Mouse (Mus musculus): ENCODE results near the gene Csf2rb2. TPM values are rescaled to one million over a fixed set of nuclear protein-coding genes. Genes with fewer than 3 reads are reported as not detected.
"Not testable (repeated sequence)": the region's sequence is repeated elsewhere in the genome, so short reads cannot be mapped to it uniquely, and the experiment has no call there.

Gene Csf2rb2
- total RNA-seq, 2 experiments from 2014 or later = 0.64 to 0.72 TPM

- DNase-seq (ENCODE audit: low spot score in 2 of 2) = no peak
- intact Hi-C loops (cut with DNase I) = no loop called here
Observed at GRCm38 (mm10) chr15:78263286-78263685, 42.2 kb downstream of the Csf2rb2 start.

- intact Hi-C loops (cut with DNase I) = no loop called here
- DNase-seq (ENCODE audit: low spot score in 2 of 2) = no peak
Observed at GRCm38 (mm10) chr15:78260668-78261333, 44.7 kb downstream of the Csf2rb2 start.

GRCm38 (mm10) chr15:78258246-78258865 lies 47.2 kb downstream of the Csf2rb2 start:
- peak in 1 of 2 experiments; percentile 30 for DNase-seq (ENCODE audit: low spot score in 2 of 2)
- intact Hi-C loops (cut with DNase I) = loop anchor here (5.0 kb wide), 1 partner anchor 164 kb away; no protein-coding TSS in a partner anchor

GRCm38 (mm10) chr15:78257326-78258050 lies 48.0 kb downstream of the Csf2rb2 start:
- intact Hi-C loops (cut with DNase I) = loop anchor here (1.0 to 5.0 kb wide), 3 partner anchors 63 to 165 kb away; no protein-coding TSS in a partner anchor
- peak; percentile 76 for DNase-seq (ENCODE audit: low spot score in 2 of 2)

- intact Hi-C loops (cut with DNase I) = loop anchor here (1.0 to 5.0 kb wide), 3 partner anchors 64 to 166 kb away; no protein-coding TSS in a partner anchor
- DNase-seq (ENCODE audit: low spot score in 2 of 2) = not testable (repeated sequence)
Observed at GRCm38 (mm10) chr15:78256602-78257259, 48.8 kb downstream of the Csf2rb2 start.

GRCm38 (mm10) chr15:78254751-78255150 lies 50.8 kb downstream of the Csf2rb2 start:
- intact Hi-C loops (cut with DNase I) = loop anchor here (5.0 kb wide), 1 partner anchor 168 kb away; no protein-coding TSS in a partner anchor
- peak; percentile 55 to 70 for DNase-seq (ENCODE audit: low spot score in 2 of 2)

- intact Hi-C loops (cut with DNase I) = no loop called here
- DNase-seq (ENCODE audit: low spot score in 2 of 2) = no peak
Observed at GRCm38 (mm10) chr15:78248410-78248809, 57.1 kb downstream of the Csf2rb2 start.

GRCm38 (mm10) chr15:78247659-78248058 lies 57.9 kb downstream of the Csf2rb2 start:
- no peak for DNase-seq (ENCODE audit: low spot score in 2 of 2)
- intact Hi-C loops (cut with DNase I) = no loop called here

- DNase-seq (ENCODE audit: low spot score in 2 of 2) = no peak
- intact Hi-C loops (cut with DNase I) = no loop called here
Observed at GRCm38 (mm10) chr15:78246143-78247116, 59.1 kb downstream of the Csf2rb2 start.

- intact Hi-C loops (cut with DNase I) = loop anchor here (5.0 kb wide), 1 partner anchor 263 kb away; no protein-coding TSS in a partner anchor
- peak in 1 of 2 experiments; percentile 30 for DNase-seq (ENCODE audit: low spot score in 2 of 2)
Observed at GRCm38 (mm10) chr15:78244695-78245492, 60.6 kb downstream of the Csf2rb2 start, which contains the start of gene Ncf4. TSS of gene Ncf4 (plus strand) at chr15:78244801.

- peak in 1 of 2 experiments; percentile 45 for DNase-seq (ENCODE audit: low spot score in 2 of 2)
- intact Hi-C loops (cut with DNase I) = loop anchor here (2.0 to 5.0 kb wide), 2 partner anchors 59 to 261 kb away; no protein-coding TSS in a partner anchor
Observed at GRCm38 (mm10) chr15:78243774-78244173, 61.7 kb downstream of the Csf2rb2 start.

GRCm38 (mm10) chr15:78243061-78243460 lies 62.5 kb downstream of the Csf2rb2 start:
- DNase-seq (ENCODE audit: low spot score in 2 of 2) = no peak
- intact Hi-C loops (cut with DNase I) = loop anchor here (2.0 to 5.0 kb wide), 2 partner anchors 58 to 261 kb away; no protein-coding TSS in a partner anchor

GRCm38 (mm10) chr15:78241335-78241734 lies 64.2 kb downstream of the Csf2rb2 start:
- DNase-seq (ENCODE audit: low spot score in 2 of 2) = no peak
- intact Hi-C loops (cut with DNase I) = loop anchor here (5.0 kb wide), 1 partner anchor 259 kb away; no protein-coding TSS in a partner anchor

- DNase-seq (ENCODE audit: low spot score in 2 of 2) = no peak
- intact Hi-C loops (cut with DNase I) = loop anchor here (2.0 to 5.0 kb wide), 2 partner anchors 61 to 258 kb away; no protein-coding TSS in a partner anchor
Observed at GRCm38 (mm10) chr15:78239956-78240617, 65.4 kb downstream of the Csf2rb2 start.

GRCm38 (mm10) chr15:78239453-78239852 lies 66.1 kb downstream of the Csf2rb2 start:
- intact Hi-C loops (cut with DNase I) = loop anchor here (2.0 kb wide), 1 partner anchor 61 kb away; no protein-coding TSS in a partner anchor
- peak; percentile 64 for DNase-seq (ENCODE audit: low spot score in 2 of 2)

GRCm38 (mm10) chr15:78234823-78235509 lies 70.6 kb downstream of the Csf2rb2 start:
- intact Hi-C loops (cut with DNase I) = no loop called here
- DNase-seq (ENCODE audit: low spot score in 2 of 2) = no peak

All from left cerebral cortex, postnatal 14 days (tissue).